Comparison of ENCODE assay signal across 8 mouse cellular contexts in genomic region chr6:119903081-119903789, GRCm38 (mm10). TPM values are rescaled to one million over a fixed set of nuclear protein-coding genes. Genes with fewer than 3 reads are reported as not detected.
DNase-seq lines count a peak whose midpoint lies in the region; ATAC-seq and TF ChIP-seq lines count a peak whose summit lies in the region.

No protein-coding gene starts in this region.

- H3K9me3 ChIP-seq in ES-E14 (ENCODE audit: control insufficient read depth, insufficient read depth, low read depth, low read length), result no peaks in the 10 kb centered on the region
- H3K9me3 ChIP-seq in forebrain, embryonic 11.5 days (ENCODE audit: control insufficient read depth, low read length), result no peaks in the 10 kb centered on the region
- H3K9me3 ChIP-seq in liver, embryonic 13.5 days (replicated peaks), result no peaks in the 10 kb centered on the region

- H3K27ac ChIP-seq in ES-E14 (ENCODE audit: insufficient read depth, low read depth, low read length, poor library complexity, severe bottlenecking), result no peak overlapping the region
- no peak overlapping the region; the same call in 1 of the 2 replicates for H3K27ac ChIP-seq in forebrain, embryonic 11.5 days (ENCODE audit: low read depth, low read length)
- H3K27ac ChIP-seq in liver, embryonic 13.5 days, result peak overlapping the region; percentile 96

- H3K27me3 ChIP-seq in forebrain, embryonic 11.5 days (ENCODE audit: control insufficient read depth, insufficient read depth, low read length), result no peaks in the 10 kb centered on the region
- H3K27me3 ChIP-seq in liver, embryonic 13.5 days, result no peaks in the 10 kb centered on the region

- in situ Hi-C loops in ES-E14 (cut with MboI; ENCODE audit: low sequenced_read_pairs in 2 of 2, unreplicated experiment in 2 of 2), result loop anchor here (25.0 kb wide), 1 partner anchor 416 kb away; the partner anchor contains the start of gene Fbxl14 (in 2 of the 2)

- intact Hi-C loops in heart, postnatal 36 days (cut with DNase I), result loop anchor here (2.0 to 5.0 kb wide), 4 partner anchors 36 to 416 kb away; partner anchors contain the start of gene Erc1
- intact Hi-C loops in left cerebral cortex, postnatal 14 days (cut with DNase I), result loop anchor here (2.0 to 5.0 kb wide), 3 partner anchors 54 to 416 kb away; partner anchors contain the start of gene Erc1
- intact Hi-C loops in left cerebral cortex, postnatal 10 days (cut with DNase I), result loop anchor here (5.0 kb wide), 2 partner anchors 56 to 116 kb away; partner anchors contain the start of gene Erc1

- H3K4me1 ChIP-seq in ES-E14 (ENCODE audit: control insufficient read depth in 2 of 2, insufficient read depth in 2 of 2, low read length in 2 of 2, poor library complexity in 1 of 2), result no peaks in the 10 kb centered on the region
- H3K4me1 ChIP-seq in forebrain, embryonic 11.5 days (replicated peaks; ENCODE audit: control insufficient read depth, insufficient read depth, low read length), result peaks cover 3% of the 10 kb centered on the region; the same call in 1 of the 2 replicates
- H3K4me1 ChIP-seq in liver, embryonic 13.5 days (replicated peaks), result peaks cover 23% of the 10 kb centered on the region

- H3K4me2 ChIP-seq in forebrain, embryonic 11.5 days (ENCODE audit: low read depth, low read length, severe bottlenecking), result peak overlapping the region; percentile 81
- peak overlapping the region; percentile 89 for H3K4me2 ChIP-seq in liver, embryonic 13.5 days

- 26% methylated on average over 15 of the region's 15 CpGs for WGBS in forebrain, embryonic 11.5 days
- 14% methylated on average over 15 of the region's 15 CpGs for WGBS in liver, embryonic 13.5 days (ENCODE audit: insufficient replicate concordance)

- DNase-seq in heart, adult 11 months, result peak; percentile 86
- DNase-seq in heart, postnatal 36 days, result no peak
- no peak for DNase-seq in ES-E14 (ENCODE audit: low read depth, low spot score)
- DNase-seq in forebrain, embryonic 11.5 days (ENCODE audit: low spot score), result no peak
- no peak for DNase-seq in liver, embryonic 13.5 days
- DNase-seq in left cerebral cortex, postnatal 14 days (ENCODE audit: low spot score in 2 of 2), result no peak
- DNase-seq in right cerebral cortex, postnatal 4 days, result no peak
- DNase-seq in left cerebral cortex, postnatal 10 days (ENCODE audit: extremely low spot score in 1 of 2, low spot score in 2 of 2), result no peak

- ATAC-seq in forebrain, embryonic 11.5 days (replicated peaks; ENCODE audit: low FRiP score), result 0 out of 2 replicates have a peak, but pooled peaks have one; percentile 12
- ATAC-seq in liver, embryonic 13.5 days (ENCODE audit: low read depth), result no peak

- H3K4me3 ChIP-seq in ES-E14 (ENCODE audit: insufficient read depth in 1 of 2, low read depth in 1 of 2, low read length in 2 of 2, poor library complexity in 1 of 2, severe bottlenecking in 1 of 2), result peak overlapping the region; percentile 86 to 88
- peak overlapping the region; percentile 90 for H3K4me3 ChIP-seq in forebrain, embryonic 11.5 days (ENCODE audit: low read depth, low read length)
- peak overlapping the region; percentile 88 for H3K4me3 ChIP-seq in liver, embryonic 13.5 days (replicated peaks)

- peaks cover 3% of the 10 kb centered on the region; the same call in 1 of the 2 replicates for H3K36me3 ChIP-seq in ES-E14 (ENCODE audit: control insufficient read depth, insufficient read depth, low read length, poor library complexity, severe bottlenecking)
- no peaks in the 10 kb centered on the region for H3K36me3 ChIP-seq in forebrain, embryonic 11.5 days (ENCODE audit: control insufficient read depth, insufficient read depth, low read length)
- peaks cover 3% of the 10 kb centered on the region; the same call in 1 of the 2 replicates for H3K36me3 ChIP-seq in liver, embryonic 13.5 days

- H3K9ac ChIP-seq in ES-E14 (ENCODE audit: insufficient read depth, low read depth, low read length, poor library complexity, severe bottlenecking), result peak overlapping the region; percentile 94
- H3K9ac ChIP-seq in forebrain, embryonic 11.5 days (ENCODE audit: low read length), result peak overlapping the region; percentile 82
- H3K9ac ChIP-seq in liver, embryonic 13.5 days, result peak overlapping the region; percentile 91

TF ChIP-seq in ES-E14, 5 proteins besides CTCF, POLR2A, EP300 and RAD21:
- TF ChIP-seq ZNF384 (IDR thresholded peaks at IDR 0.05; ENCODE audit: low read depth, low read length) (no peak), CHD2 (IDR thresholded peaks at IDR 0.05; ENCODE audit: low read depth, low read length) (no peak), ZC3H11A (IDR thresholded peaks at IDR 0.05; ENCODE audit: borderline replicate concordance, low read depth, low read length) (no peak)

RNA-seq across cellular contexts. Expression of gene Rad52, which starts 0.7 kb away (rescaled TPM):
- total RNA-seq in heart, postnatal 36 days (2021), result 10 to 100 TPM; 11.1 to 12.8 TPM
- total RNA-seq in ES-E14 (2012; rRNA removed), result 21.9 and 26.4 TPM in 2 replicates
- 20.9 and 23.2 TPM in 2 replicates for polyA plus RNA-seq in forebrain, embryonic 11.5 days (2014; fragmentation: Nextera tagmentation; extraction: Ambion mirVana)
- 11.2 and 13.1 TPM in 2 replicates for polyA plus RNA-seq in liver, embryonic 13.5 days (2015; fragmentation: Nextera tagmentation; extraction: Ambion mirVana)
- total RNA-seq in left cerebral cortex, postnatal 14 days (2021), result 10 to 100 TPM; 27.4 to 31.5 TPM
- total RNA-seq in left cerebral cortex, postnatal 10 days (2021), result 10 to 100 TPM; 26.7 to 32.7 TPM

RNA-seq across cellular contexts. Expression of gene Erc1, which starts 55.3 kb away (rescaled TPM):
- total RNA-seq in heart, postnatal 36 days (2021), result 10 to 100 TPM; 37.2 to 38.1 TPM
- total RNA-seq in ES-E14 (2012; rRNA removed), result 14.7 and 16.5 TPM in 2 replicates
- polyA plus RNA-seq in forebrain, embryonic 11.5 days (2014; fragmentation: Nextera tagmentation; extraction: Ambion mirVana), result 31.4 and 33.7 TPM in 2 replicates
- polyA plus RNA-seq in liver, embryonic 13.5 days (2015; fragmentation: Nextera tagmentation; extraction: Ambion mirVana), result 3.9 TPM in 2 replicates
- total RNA-seq in left cerebral cortex, postnatal 14 days (2021), result 10 to 100 TPM; 89.8 to 89.9 TPM
- total RNA-seq in left cerebral cortex, postnatal 10 days (2021), result 100 to 1,000 TPM; 127 to 131 TPM
